ENCODE assay signal across 18 mouse cellular contexts in genomic region chr15:22318992-22319391, GRCm38 (mm10).
DNase-seq lines count a peak whose midpoint lies in the region; ATAC-seq and TF ChIP-seq lines count a peak whose summit lies in the region.
"Had no signal": no experiment of that assay in that cellular context is flagged by ENCODE, and none has a peak within 500 bp of the region (broad histone marks: within the 10 kb centered on the region; RNA-seq: fewer than 3 reads in every experiment).

No protein-coding gene starts in this region.

- TF ChIP-seq CTCF in cerebellum, adult 2 months (IDR thresholded peaks at IDR 0.05; ENCODE audit: borderline replicate concordance, insufficient read depth, low read depth, low read length), result no peak

- ATAC-seq in heart, embryonic 12.5 days (ENCODE audit: insufficient number of reproducible peaks, low FRiP score), result no peak
- ATAC-seq: forebrain, embryonic 13.5 days; forebrain, postnatal 0 days; intestine, embryonic 16.5 days had no signal

- no peaks in the 10 kb centered on the region for H3K27me3 ChIP-seq in cerebellum, adult 2 months (ENCODE audit: control insufficient read depth, insufficient read depth, low read length)
- H3K27me3 ChIP-seq in heart, embryonic 12.5 days (replicated peaks), result no peaks in the 10 kb centered on the region
- H3K27me3 ChIP-seq: embryonic facial prominence, embryonic 13.5 days; forebrain, embryonic 13.5 days; heart, embryonic 13.5 days had no signal

- H3K4me3 ChIP-seq in cerebellum, adult 2 months (replicated peaks; ENCODE audit: insufficient read depth, low read depth, low read length), result no peak overlapping the region
- no peak overlapping the region for H3K4me3 ChIP-seq in heart, embryonic 12.5 days
- H3K4me3 ChIP-seq: embryonic facial prominence, embryonic 13.5 days; forebrain, embryonic 13.5 days; gastrocnemius, adult 2 months; heart, embryonic 13.5 days had no signal

- 16% methylated on average over 7 of the region's 7 CpGs for WGBS in cerebellum, adult 2 months
- 79% methylated on average over 7 of the region's 7 CpGs for WGBS in heart, embryonic 12.5 days

- no peak overlapping the region for H3K27ac ChIP-seq in cerebellum, adult 2 months (ENCODE audit: insufficient read depth, low read length)
- H3K27ac ChIP-seq in heart, embryonic 12.5 days (ENCODE audit: poor library complexity, severe bottlenecking), result no peak overlapping the region
- H3K27ac ChIP-seq: embryonic facial prominence, embryonic 13.5 days; forebrain, embryonic 13.5 days; gastrocnemius, adult 2 months; heart, embryonic 13.5 days; hindbrain, embryonic 14.5 days had no signal

- intact Hi-C loops in left cerebral cortex, postnatal 4 days (cut with DNase I), result no loop called here
- intact Hi-C loops in left cerebral cortex, postnatal 36 days (cut with DNase I), result no loop called here
- intact Hi-C loops in heart, postnatal 10 days (cut with DNase I), result no loop called here

- DNase-seq in left cerebral cortex, postnatal 4 days, result peak; percentile 63
- DNase-seq in left cerebral cortex, postnatal 36 days (ENCODE audit: low spot score in 2 of 2), result no peak
- DNase-seq in cerebellum, adult 2 months, result peak; percentile 59 to 67
- peak; percentile 83 to 92 for DNase-seq in cerebellum, postnatal 10 days
- no peak for DNase-seq in heart, postnatal 10 days
- DNase-seq in kidney, adult 9 months, result no peak
- no peak for DNase-seq in right cerebral cortex, postnatal 36 days (ENCODE audit: low spot score in 2 of 2)
- DNase-seq: adrenal gland, postnatal 10 days; forebrain, postnatal 0 days; gastrocnemius, adult 2 months; gastrocnemius, postnatal 25 days; kidney, adult 2 months had no signal

- H3K36me3 ChIP-seq in heart, embryonic 12.5 days, result no peaks in the 10 kb centered on the region
- H3K36me3 ChIP-seq: embryonic facial prominence, embryonic 13.5 days; heart, embryonic 13.5 days had no signal

- TF ChIP-seq POLR2A in cerebellum, adult 2 months (IDR thresholded peaks at IDR 0.05; ENCODE audit: borderline replicate concordance, insufficient read depth, low read length), result no peak

- no peak overlapping the region for H3K9ac ChIP-seq in heart, embryonic 12.5 days
- H3K9ac ChIP-seq: embryonic facial prominence, embryonic 13.5 days; forebrain, embryonic 13.5 days; forebrain, postnatal 0 days; heart, embryonic 13.5 days; hindbrain, embryonic 14.5 days had no signal

- peaks cover 8% of the 10 kb centered on the region; the same call in 1 of the 2 replicates for H3K4me1 ChIP-seq in cerebellum, adult 2 months (ENCODE audit: control insufficient read depth, insufficient read depth, low read length)
- H3K4me1 ChIP-seq in heart, embryonic 12.5 days (replicated peaks), result no peaks in the 10 kb centered on the region
- H3K4me1 ChIP-seq: embryonic facial prominence, embryonic 13.5 days; forebrain, embryonic 13.5 days; heart, embryonic 13.5 days had no signal

- no peaks in the 10 kb centered on the region for H3K9me3 ChIP-seq in heart, embryonic 12.5 days (replicated peaks)
- H3K9me3 ChIP-seq: embryonic facial prominence, embryonic 13.5 days; forebrain, embryonic 13.5 days; heart, embryonic 13.5 days had no signal

- no peak overlapping the region for H3K4me2 ChIP-seq in heart, embryonic 12.5 days
- H3K4me2 ChIP-seq: embryonic facial prominence, embryonic 13.5 days; forebrain, embryonic 13.5 days; heart, embryonic 13.5 days; hindbrain, embryonic 14.5 days had no signal

Comparison
In these comparisons a context has a peak if more than half of its experiments do, and no peak if none do; other contexts are left out.
1. DNase-seq: peak in left cerebral cortex, postnatal 4 days (single experiment), cerebellum, adult 2 months (2 of 2) and cerebellum, postnatal 10 days (2 of 2); none in left cerebral cortex, postnatal 36 days (0 of 2), heart, postnatal 10 days (0 of 2), kidney, adult 9 months (single experiment) and right cerebral cortex, postnatal 36 days (0 of 2).